Mouse (Mus musculus): ENCODE data around the gene Olfr457. TPM values are rescaled to one million over a fixed set of nuclear protein-coding genes. Genes with fewer than 3 reads are reported as not detected.
"Not testable (repeated sequence)": the region's sequence is repeated elsewhere in the genome, so short reads cannot be mapped to it uniquely, and the experiment has no call there.

Olfr457 gene
- polyA plus RNA-seq (2016; fragmentation: Nextera tagmentation; extraction: Ambion mirVana) = not detected in 2 replicates

GRCm38 (mm10) chr6:42476235-42476634 lies at the start of gene Olfr457:
Gene Olfr457 (minus strand): TSS chr6:42476335.
- DNase-seq (ENCODE audit: low spot score) = no peak
- H3K4me3 ChIP-seq = no peak within 1 kb of the TSS
- no peaks in the 10 kb centered on the region for H3K4me1 ChIP-seq
- H3K27me3 ChIP-seq (ENCODE audit: low read depth, poor library complexity, severe bottlenecking) = no peaks in the 10 kb centered on the region
- H3K27ac ChIP-seq (replicated peaks) = no peak within 1 kb of the TSS
- no peaks in the 10 kb centered on the region for H3K9me3 ChIP-seq (replicated peaks)
- 79% methylated on average over 1 of the region's 1 CpGs for WGBS
- H3K36me3 ChIP-seq = no peaks in the 10 kb centered on the region

GRCm38 (mm10) chr6:42513461-42513860 lies 37.3 kb upstream of the Olfr457 start:
- H3K27ac ChIP-seq (replicated peaks) = no peak overlapping the region
- no peaks in the 10 kb centered on the region for H3K36me3 ChIP-seq
- WGBS = 83% methylated on average over 1 of the region's 1 CpGs
- H3K9me3 ChIP-seq (replicated peaks) = no peaks in the 10 kb centered on the region
- no peaks in the 10 kb centered on the region for H3K27me3 ChIP-seq (ENCODE audit: low read depth, poor library complexity, severe bottlenecking)
- no peak for DNase-seq (ENCODE audit: low spot score)
- H3K4me1 ChIP-seq = no peaks in the 10 kb centered on the region
- no peak overlapping the region for H3K4me3 ChIP-seq

- Histone ChIP-seq H3K36me3 (no peaks in the 10 kb centered on the region), H3K27ac (replicated peaks) (no peak overlapping the region), H3K9me3 (replicated peaks) (no peaks in the 10 kb centered on the region), H3K4me3 (no peak overlapping the region), H3K4me1 (no peaks in the 10 kb centered on the region), H3K27me3 (ENCODE audit: low read depth, poor library complexity, severe bottlenecking) (no peaks in the 10 kb centered on the region)
- DNase-seq (ENCODE audit: low spot score) = no peak
These were observed 33.2 kb upstream of the Olfr457 start for GRCm38 (mm10) chr6:42509311-42509710.

- Histone ChIP-seq H3K4me3 (no peak overlapping the region), H3K27me3 (ENCODE audit: low read depth, poor library complexity, severe bottlenecking) (no peaks in the 10 kb centered on the region), H3K9me3 (replicated peaks) (no peaks in the 10 kb centered on the region), H3K27ac (replicated peaks) (no peak overlapping the region), H3K4me1 (no peaks in the 10 kb centered on the region), H3K36me3 (no peaks in the 10 kb centered on the region)
- no peak for DNase-seq (ENCODE audit: low spot score)
- WGBS = 94% methylated on average over 2 of the region's 2 CpGs
These were observed 27.3 kb upstream of the Olfr457 start for GRCm38 (mm10) chr6:42503478-42503877.

GRCm38 (mm10) chr6:42489731-42490130 lies 13.6 kb upstream of the Olfr457 start:
- no peak for DNase-seq (ENCODE audit: low spot score)

GRCm38 (mm10) chr6:42487114-42487513 lies 11.0 kb upstream of the Olfr457 start, which contains the start of gene Olfr456:
Gene Olfr456 (minus strand): TSS chr6:42487214.
- no peak within 1 kb of the TSS for H3K4me3 ChIP-seq
- no peak within 1 kb of the TSS for H3K27ac ChIP-seq (replicated peaks)
- H3K9me3 ChIP-seq (replicated peaks) = no peaks in the 10 kb centered on the region
- H3K27me3 ChIP-seq (ENCODE audit: low read depth, poor library complexity, severe bottlenecking) = no peaks in the 10 kb centered on the region
- DNase-seq (ENCODE audit: low spot score) = no peak
- no peaks in the 10 kb centered on the region for H3K4me1 ChIP-seq
- no peaks in the 10 kb centered on the region for H3K36me3 ChIP-seq
- WGBS = 91% methylated on average over 1 of the region's 1 CpGs

More at GRCm38 (mm10) chr6:42489731-42490130, 13.6 kb upstream of the Olfr457 start:
- 91% methylated on average over 1 of the region's 1 CpGs for WGBS
- no peaks in the 10 kb centered on the region for H3K9me3 ChIP-seq (replicated peaks)
- no peak overlapping the region for H3K4me3 ChIP-seq
- H3K27me3 ChIP-seq (ENCODE audit: low read depth, poor library complexity, severe bottlenecking) = no peaks in the 10 kb centered on the region
- H3K36me3 ChIP-seq = no peaks in the 10 kb centered on the region
- H3K4me1 ChIP-seq = no peaks in the 10 kb centered on the region
- H3K27ac ChIP-seq (replicated peaks) = no peak overlapping the region

GRCm38 (mm10) chr6:42484633-42485032 lies 8.5 kb upstream of the Olfr457 start:
- Histone ChIP-seq H3K36me3 (no peaks in the 10 kb centered on the region), H3K4me3 (no peak overlapping the region), H3K27ac (replicated peaks) (no peak overlapping the region), H3K9me3 (replicated peaks) (no peaks in the 10 kb centered on the region), H3K27me3 (ENCODE audit: low read depth, poor library complexity, severe bottlenecking) (no peaks in the 10 kb centered on the region), H3K4me1 (no peaks in the 10 kb centered on the region)
- no peak for DNase-seq (ENCODE audit: low spot score)

GRCm38 (mm10) chr6:42471298-42471697 lies 4.8 kb downstream of the Olfr457 start:
- not testable (repeated sequence) for H3K4me3 ChIP-seq; H3K4me1 ChIP-seq; H3K36me3 ChIP-seq; H3K9me3 ChIP-seq (replicated peaks); H3K27ac ChIP-seq (replicated peaks); H3K27me3 ChIP-seq (ENCODE audit: low read depth, poor library complexity, severe bottlenecking); DNase-seq (ENCODE audit: low spot score)
- 94% methylated on average over 4 of the region's 4 CpGs for WGBS

GRCm38 (mm10) chr6:42470542-42470941 lies 5.6 kb downstream of the Olfr457 start:
- H3K4me1 ChIP-seq = no peaks in the 10 kb centered on the region
- no peak for DNase-seq (ENCODE audit: low spot score)
- 89% methylated on average over 4 of the region's 4 CpGs for WGBS

GRCm38 (mm10) chr6:42465096-42465495 lies 11.0 kb downstream of the Olfr457 start, which contains the start of gene Olfr458:
Gene Olfr458 (minus strand): TSS chr6:42465196.
- no peak for DNase-seq (ENCODE audit: low spot score)
- H3K4me1 ChIP-seq = no peaks in the 10 kb centered on the region
- H3K9me3 ChIP-seq (replicated peaks) = no peaks in the 10 kb centered on the region
- no peaks in the 10 kb centered on the region for H3K36me3 ChIP-seq
- WGBS = 92% methylated on average over 1 of the region's 1 CpGs
- no peak within 1 kb of the TSS for H3K4me3 ChIP-seq
- no peaks in the 10 kb centered on the region for H3K27me3 ChIP-seq (ENCODE audit: low read depth, poor library complexity, severe bottlenecking)
- H3K27ac ChIP-seq (replicated peaks) = no peak within 1 kb of the TSS

More at GRCm38 (mm10) chr6:42470542-42470941, 5.6 kb downstream of the Olfr457 start:
- H3K4me3 ChIP-seq = no peak overlapping the region
- no peak overlapping the region for H3K27ac ChIP-seq (replicated peaks)
- H3K27me3 ChIP-seq (ENCODE audit: low read depth, poor library complexity, severe bottlenecking) = no peaks in the 10 kb centered on the region
- H3K9me3 ChIP-seq (replicated peaks) = no peaks in the 10 kb centered on the region
- H3K36me3 ChIP-seq = no peaks in the 10 kb centered on the region

GRCm38 (mm10) chr6:42447381-42447780 lies 28.8 kb downstream of the Olfr457 start:
- no peak for DNase-seq (ENCODE audit: low spot score)
- no peaks in the 10 kb centered on the region for H3K4me1 ChIP-seq
- 93% methylated on average over 2 of the region's 2 CpGs for WGBS
- H3K36me3 ChIP-seq = no peaks in the 10 kb centered on the region
- H3K9me3 ChIP-seq (replicated peaks) = no peaks in the 10 kb centered on the region
- no peaks in the 10 kb centered on the region for H3K27me3 ChIP-seq (ENCODE audit: low read depth, poor library complexity, severe bottlenecking)
- H3K4me3 ChIP-seq = no peak overlapping the region
- no peak overlapping the region for H3K27ac ChIP-seq (replicated peaks)

- no peaks in the 10 kb centered on the region for H3K4me1 ChIP-seq
- no peak for DNase-seq (ENCODE audit: low spot score)
- H3K36me3 ChIP-seq = no peaks in the 10 kb centered on the region
- 82% methylated on average over 2 of the region's 2 CpGs for WGBS
- no peak overlapping the region for H3K27ac ChIP-seq (replicated peaks)
- H3K27me3 ChIP-seq (ENCODE audit: low read depth, poor library complexity, severe bottlenecking) = no peaks in the 10 kb centered on the region
- H3K9me3 ChIP-seq (replicated peaks) = no peaks in the 10 kb centered on the region
- H3K4me3 ChIP-seq = no peak overlapping the region
These were observed 31.6 kb downstream of the Olfr457 start for GRCm38 (mm10) chr6:42444491-42444890.

- DNase-seq (ENCODE audit: low spot score) = no peak
- no peaks in the 10 kb centered on the region for H3K27me3 ChIP-seq (ENCODE audit: low read depth, poor library complexity, severe bottlenecking)
- H3K4me3 ChIP-seq = no peak overlapping the region
- H3K9me3 ChIP-seq (replicated peaks) = no peaks in the 10 kb centered on the region
- no peak overlapping the region for H3K27ac ChIP-seq (replicated peaks)
- no peaks in the 10 kb centered on the region for H3K4me1 ChIP-seq
- H3K36me3 ChIP-seq = no peaks in the 10 kb centered on the region
- WGBS = 81% methylated on average over 2 of the region's 2 CpGs
These were observed 34.7 kb downstream of the Olfr457 start for GRCm38 (mm10) chr6:42441395-42441794.

GRCm38 (mm10) chr6:42435490-42435889 lies 40.6 kb downstream of the Olfr457 start:
- WGBS = 76% methylated on average over 2 of the region's 2 CpGs
- Histone ChIP-seq H3K4me1 (no peaks in the 10 kb centered on the region), H3K9me3 (replicated peaks) (no peaks in the 10 kb centered on the region), H3K4me3 (no peak overlapping the region), H3K36me3 (no peaks in the 10 kb centered on the region), H3K27me3 (ENCODE audit: low read depth, poor library complexity, severe bottlenecking) (no peaks in the 10 kb centered on the region), H3K27ac (replicated peaks) (no peak overlapping the region)
- no peak for DNase-seq (ENCODE audit: low spot score)

Data from midbrain, embryonic 10.5 days (tissue).